13 mouse cellular contexts compared by ENCODE assay signal in genomic region chr6:6173935-6174561, GRCm38 (mm10). TPM values are rescaled to one million over a fixed set of nuclear protein-coding genes. Genes with fewer than 3 reads are reported as not detected.
DNase-seq lines count a peak whose midpoint lies in the region; ATAC-seq lines count a peak whose summit lies in the region.
"Had no signal": no experiment of that assay in that cellular context is flagged by ENCODE, and none has a peak within 500 bp of the region (broad histone marks: within the 10 kb centered on the region; RNA-seq: fewer than 3 reads in every experiment).

No protein-coding gene starts in this region.

- peak; percentile 8 for DNase-seq in left cerebral cortex, postnatal 4 days
- no peak for DNase-seq in left cerebral cortex, adult 8-10 months (ENCODE audit: low spot score in 2 of 2)
- DNase-seq in embryonic facial prominence, embryonic 10.5 days (ENCODE audit: low spot score), result no peak
- DNase-seq in hindbrain, embryonic 14.5 days (ENCODE audit: low spot score), result peak; percentile 59
- no peak for DNase-seq in ovary, postnatal 36 days (ENCODE audit: low spot score)
- no peak for DNase-seq in frontal cortex, adult 2 months (ENCODE audit: extremely low spot score in 1 of 2, low spot score in 1 of 2)
- DNase-seq: adrenal gland, adult 2 months; kidney, adult 2 months; right cerebral cortex, postnatal 14 days had no signal

- no peaks in the 10 kb centered on the region for H3K9me3 ChIP-seq in embryonic facial prominence, embryonic 10.5 days
- H3K9me3 ChIP-seq in hindbrain, embryonic 14.5 days (ENCODE audit: control insufficient read depth, low read length), result no peaks in the 10 kb centered on the region
- no peaks in the 10 kb centered on the region for H3K9me3 ChIP-seq in neural tube, embryonic 15.5 days (replicated peaks)

- H3K36me3 ChIP-seq in embryonic facial prominence, embryonic 10.5 days (replicated peaks), result peaks cover 24% of the 10 kb centered on the region
- no peaks in the 10 kb centered on the region for H3K36me3 ChIP-seq in hindbrain, embryonic 14.5 days (replicated peaks; ENCODE audit: control insufficient read depth, insufficient read depth)
- no peaks in the 10 kb centered on the region for H3K36me3 ChIP-seq in neural tube, embryonic 15.5 days

- intact Hi-C loops in left cerebral cortex, postnatal 4 days (cut with DNase I), result no loop called here

- peak; percentile 79 for ATAC-seq in hindbrain, embryonic 14.5 days (ENCODE audit: low FRiP score)
- peak; percentile 71 for ATAC-seq in neural tube, embryonic 15.5 days (ENCODE audit: low FRiP score)
- no peak for ATAC-seq in inflammation-experienced regulatory T-cells, adult 6 months

- no peak overlapping the region for H3K4me3 ChIP-seq in embryonic facial prominence, embryonic 10.5 days
- no peak overlapping the region for H3K4me3 ChIP-seq in hindbrain, embryonic 14.5 days (replicated peaks; ENCODE audit: low read length)
- H3K4me3 ChIP-seq in neural tube, embryonic 15.5 days (replicated peaks), result no peak overlapping the region

- no peaks in the 10 kb centered on the region for H3K27me3 ChIP-seq in embryonic facial prominence, embryonic 10.5 days (replicated peaks; ENCODE audit: low read depth, poor library complexity, severe bottlenecking)
- no peaks in the 10 kb centered on the region for H3K27me3 ChIP-seq in hindbrain, embryonic 14.5 days (ENCODE audit: control insufficient read depth, insufficient read depth, low read length)
- no peaks in the 10 kb centered on the region for H3K27me3 ChIP-seq in neural tube, embryonic 15.5 days (replicated peaks)

- H3K4me1 ChIP-seq in embryonic facial prominence, embryonic 10.5 days, result peaks cover 31% of the 10 kb centered on the region
- H3K4me1 ChIP-seq in hindbrain, embryonic 14.5 days (replicated peaks; ENCODE audit: control insufficient read depth, insufficient read depth, low read length), result peaks cover 18% of the 10 kb centered on the region
- H3K4me1 ChIP-seq in neural tube, embryonic 15.5 days, result peaks cover 13% of the 10 kb centered on the region

- peak overlapping the region; percentile 14; the same call in 1 of the 2 replicates for H3K27ac ChIP-seq in embryonic facial prominence, embryonic 10.5 days (replicated peaks)
- peak overlapping the region; percentile 70 for H3K27ac ChIP-seq in hindbrain, embryonic 14.5 days
- 0 out of 2 replicates have a peak overlapping the region, but pooled peaks have one; percentile 19 for H3K27ac ChIP-seq in neural tube, embryonic 15.5 days (replicated peaks)
- H3K27ac ChIP-seq: liver, embryonic 14.5 days had no signal

- H3K4me2 ChIP-seq in hindbrain, embryonic 14.5 days (replicated peaks), result no peak overlapping the region
- peak overlapping the region; percentile 6; the same call in 1 of the 2 replicates for H3K4me2 ChIP-seq in neural tube, embryonic 15.5 days
- H3K4me2 ChIP-seq: heart, embryonic 11.5 days had no signal

- no peak overlapping the region for H3K9ac ChIP-seq in hindbrain, embryonic 14.5 days
- H3K9ac ChIP-seq in neural tube, embryonic 15.5 days (replicated peaks), result no peak overlapping the region
- H3K9ac ChIP-seq: liver, embryonic 14.5 days had no signal

- 24% methylated on average over 9 of the region's 9 CpGs for WGBS in embryonic facial prominence, embryonic 10.5 days
- 15% methylated on average over 9 of the region's 9 CpGs for WGBS in hindbrain, embryonic 14.5 days
- WGBS in neural tube, embryonic 15.5 days, result 24% methylated on average over 9 of the region's 9 CpGs

RNA-seq across cellular contexts. Expression of gene Slc25a13, which starts 42.9 kb away (rescaled TPM):
- total RNA-seq in left cerebral cortex, postnatal 4 days (2021), result 1 to 10 TPM; 2.4 to 2.5 TPM
- 1 to 10 TPM; 3.6 to 6.6 (median 5.6) TPM for total RNA-seq in left cerebral cortex, adult 8-10 months (2022)
- polyA plus RNA-seq in embryonic facial prominence, embryonic 10.5 days (2016; fragmentation: Nextera tagmentation; extraction: Ambion mirVana), result 55.2 and 57.2 TPM in 2 replicates
- polyA plus RNA-seq in hindbrain, embryonic 14.5 days (2014; fragmentation: Nextera tagmentation; extraction: Ambion mirVana), result 5.6 and 6.4 TPM in 2 replicates
- 3.7 and 11.5 TPM in 2 replicates for polyA plus RNA-seq in neural tube, embryonic 15.5 days (2015; fragmentation: Nextera tagmentation; extraction: Ambion mirVana)
- polyA plus RNA-seq in frontal cortex, adult 2 months (2012; rRNA removed), result 2.6 and 2.9 TPM in 2 replicates
- polyA plus RNA-seq in inflammation-experienced regulatory T-cells, adult 6 months (2017; shearing (Covaris generic)), result 10 to 100 TPM in 1 of 3 experiments, 1 to 10 TPM in 2; 6.6 to 13.3 (median 8.5) TPM

Comparison
In these comparisons a context has a peak if more than half of its experiments do, and no peak if none do; other contexts are left out.
1. DNase-seq: peak in left cerebral cortex, postnatal 4 days (single experiment) and hindbrain, embryonic 14.5 days (single experiment); none in left cerebral cortex, adult 8-10 months (0 of 2), embryonic facial prominence, embryonic 10.5 days (single experiment), ovary, postnatal 36 days (single experiment) and frontal cortex, adult 2 months (0 of 2).
2. H3K27ac ChIP-seq: peak in every context shown above with its lines; median percentile 70 in hindbrain, embryonic 14.5 days; 19 in neural tube, embryonic 15.5 days; 14 in embryonic facial prominence, embryonic 10.5 days.